Mouse (Mus musculus) urinary bladder, adult 18-20 months (tissue): ENCODE measurements around the gene Gm28635.

Experiments
- DNase-seq, 2 experiments: peaks; one replicate each; pipeline ENCODE4 v3.0.0; 2022; ENCODE audit warnings: low spot score in 2 of 2, mixed read lengths in 2 of 2

Gm28635 gene

GRCm38 (mm10) chr2:84637452-84638165 is 40.2 kb downstream of the Gm28635 start:
- DNase-seq: no peak

GRCm38 (mm10) chr2:84636231-84636741 is 41.6 kb downstream of the Gm28635 start:
- peak in 1 of 2 experiments; percentile 38 for DNase-seq

- DNase-seq: peak; percentile 67 to 71
These were observed 42.2 kb downstream of the Gm28635 start for GRCm38 (mm10) chr2:84635611-84636010.

- DNase-seq: no peak
These were observed 42.8 kb downstream of the Gm28635 start for GRCm38 (mm10) chr2:84634934-84635482.

- DNase-seq: no peak
These were observed 43.8 kb downstream of the Gm28635 start for GRCm38 (mm10) chr2:84634006-84634405.

GRCm38 (mm10) chr2:84632999-84633398 is 44.8 kb downstream of the Gm28635 start:
- DNase-seq: peak in 1 of 2 experiments; percentile 52

GRCm38 (mm10) chr2:84632001-84632400 is 45.8 kb downstream of the Gm28635 start:
- no peak for DNase-seq

- no peak for DNase-seq
These were observed 50.8 kb downstream of the Gm28635 start for GRCm38 (mm10) chr2:84627036-84627435.

- DNase-seq: peak in 1 of 2 experiments; percentile 34
These were observed 51.4 kb downstream of the Gm28635 start for GRCm38 (mm10) chr2:84626366-84626975.

GRCm38 (mm10) chr2:84624201-84624600 is 53.6 kb downstream of the Gm28635 start:
- no peak for DNase-seq

GRCm38 (mm10) chr2:84623428-84624119 is 54.3 kb downstream of the Gm28635 start:
- DNase-seq: no peak

- no peak for DNase-seq
These were observed 55.2 kb downstream of the Gm28635 start for GRCm38 (mm10) chr2:84622668-84623067.

- no peak for DNase-seq
These were observed 58.0 kb downstream of the Gm28635 start for GRCm38 (mm10) chr2:84619646-84620340.

- no peak for DNase-seq
These were observed 58.9 kb downstream of the Gm28635 start for GRCm38 (mm10) chr2:84618914-84619313.

- no peak for DNase-seq
These were observed 60.0 kb downstream of the Gm28635 start for GRCm38 (mm10) chr2:84617637-84618515.

GRCm38 (mm10) chr2:84612764-84613163 is 65.1 kb downstream of the Gm28635 start:
- DNase-seq: no peak

GRCm38 (mm10) chr2:84607842-84608241 is 70.0 kb downstream of the Gm28635 start:
- DNase-seq: no peak

GRCm38 (mm10) chr2:84600977-84601376 is 76.9 kb downstream of the Gm28635 start:
- DNase-seq: no peak

- no peak for DNase-seq
These were observed 78.5 kb downstream of the Gm28635 start for GRCm38 (mm10) chr2:84599270-84599888.

GRCm38 (mm10) chr2:84597123-84597522 is 80.7 kb downstream of the Gm28635 start:
- no peak for DNase-seq
